Mouse (Mus musculus): Measurements from ENCODE around the gene Rsrp1. TPM values are rescaled to one million over a fixed set of nuclear protein-coding genes. Genes with fewer than 3 reads are reported as not detected.

Rsrp1 gene
- polyA plus RNA-seq, 1 experiment from 2014 or later = 479 TPM

DNA sequence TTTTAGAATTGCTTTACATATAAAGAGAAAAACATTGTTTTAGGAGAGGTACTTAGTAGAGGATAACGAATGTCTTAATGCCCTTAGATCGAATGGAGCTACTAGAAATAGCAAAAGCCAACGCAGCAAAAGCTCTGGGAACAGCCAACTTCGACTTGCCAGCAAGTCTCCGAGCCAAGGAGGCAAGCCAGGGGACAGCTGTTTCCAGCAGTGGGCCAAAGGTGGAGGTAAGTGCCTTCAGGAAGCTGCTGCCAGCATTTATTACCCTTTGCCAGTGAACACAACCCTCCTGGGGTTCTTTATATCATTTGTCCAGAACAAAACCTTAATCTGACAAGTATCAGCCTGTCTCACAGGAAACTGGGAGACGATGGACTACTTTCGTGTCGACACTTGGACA, 1.8 kb downstream of the Rsrp1 start:
- Histone ChIP-seq H3K4me3 (replicated peaks) (peak overlapping the region; percentile 30), H3K9ac (peak overlapping the region; percentile 47; the same call in 1 of the 2 replicates), H3K27ac (no peak overlapping the region), H3K9me3 (no peaks in the 10 kb centered on the region), H3K4me2 (replicated peaks) (peak overlapping the region; percentile 65), H3K4me1 (replicated peaks) (peaks cover 14% of the 10 kb centered on the region), H3K36me3 (peaks cover 11% of the 10 kb centered on the region), H3K27me3 (replicated peaks) (no peaks in the 10 kb centered on the region)
- 67% methylated on average over 8 of the region's 8 CpGs for WGBS
- no peak for ATAC-seq

DNA sequence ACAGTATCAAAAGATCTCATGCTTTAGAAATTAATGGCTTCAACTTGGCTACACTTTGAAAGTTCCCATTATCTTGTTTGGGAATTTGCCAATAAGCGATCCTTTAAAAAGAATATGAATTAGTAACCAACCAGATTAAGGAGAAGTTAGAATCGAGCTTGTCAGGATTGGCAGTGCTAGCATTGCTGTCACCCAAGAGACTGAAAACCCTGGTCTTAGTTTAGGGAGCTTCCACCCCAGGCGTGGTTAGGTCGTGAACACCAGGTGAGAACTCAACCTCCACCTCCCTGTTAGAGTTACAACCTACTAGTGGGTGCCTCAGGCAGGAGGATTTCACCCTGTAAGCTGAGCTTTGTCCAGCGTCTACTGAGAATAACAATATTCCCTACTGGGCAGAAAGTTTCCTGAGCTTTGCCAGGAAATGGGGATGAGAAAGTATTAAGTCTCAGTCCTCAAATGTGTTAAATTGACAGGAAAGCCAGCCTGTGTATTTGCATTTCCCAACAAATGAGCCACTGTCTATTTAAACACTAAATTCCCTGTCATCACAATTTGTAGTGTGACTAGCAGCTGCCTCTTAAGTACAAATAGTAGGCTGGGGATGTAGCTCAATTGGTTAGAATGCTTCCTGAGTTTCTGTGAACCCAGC, 4.5 kb downstream of the Rsrp1 start:
- no peak overlapping the region for H3K4me3 ChIP-seq (replicated peaks)
- WGBS = 69% methylated on average over 5 of the region's 5 CpGs
- no peak overlapping the region for H3K4me2 ChIP-seq (replicated peaks)
- peaks cover 15% of the 10 kb centered on the region for H3K4me1 ChIP-seq (replicated peaks)
- H3K27me3 ChIP-seq (replicated peaks) = no peaks in the 10 kb centered on the region
- no peak overlapping the region for H3K27ac ChIP-seq
- H3K9me3 ChIP-seq = no peaks in the 10 kb centered on the region
- peaks cover 11% of the 10 kb centered on the region for H3K36me3 ChIP-seq
- H3K9ac ChIP-seq = no peak overlapping the region
- no peak for ATAC-seq

DNA sequence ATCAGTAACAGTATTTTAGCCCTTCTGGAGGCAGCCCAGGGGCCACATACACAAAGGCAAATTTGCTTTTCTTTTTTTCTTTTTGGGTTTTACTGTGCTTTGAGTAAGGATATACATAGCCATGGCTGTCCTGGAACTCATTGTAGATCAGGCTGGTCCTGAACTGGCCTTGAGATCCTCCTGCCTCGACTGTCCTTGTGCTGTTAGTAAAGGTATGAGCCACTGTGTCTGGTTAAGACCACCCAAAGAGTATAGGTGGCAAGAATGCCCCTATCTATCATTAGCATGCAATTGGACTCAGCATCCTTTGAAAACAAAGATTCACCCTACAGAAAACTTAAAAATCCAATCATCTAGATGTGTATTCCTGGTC, 5.1 kb downstream of the Rsrp1 start:
- ATAC-seq = no peak
- Histone ChIP-seq H3K9me3 (no peaks in the 10 kb centered on the region), H3K36me3 (peaks cover 11% of the 10 kb centered on the region), H3K4me2 (replicated peaks) (no peak overlapping the region), H3K9ac (no peak overlapping the region), H3K4me1 (replicated peaks) (peaks cover 15% of the 10 kb centered on the region), H3K27ac (no peak overlapping the region), H3K4me3 (replicated peaks) (no peak overlapping the region), H3K27me3 (replicated peaks) (no peaks in the 10 kb centered on the region)
- WGBS = 84% methylated on average over 1 of the region's 1 CpGs

DNA sequence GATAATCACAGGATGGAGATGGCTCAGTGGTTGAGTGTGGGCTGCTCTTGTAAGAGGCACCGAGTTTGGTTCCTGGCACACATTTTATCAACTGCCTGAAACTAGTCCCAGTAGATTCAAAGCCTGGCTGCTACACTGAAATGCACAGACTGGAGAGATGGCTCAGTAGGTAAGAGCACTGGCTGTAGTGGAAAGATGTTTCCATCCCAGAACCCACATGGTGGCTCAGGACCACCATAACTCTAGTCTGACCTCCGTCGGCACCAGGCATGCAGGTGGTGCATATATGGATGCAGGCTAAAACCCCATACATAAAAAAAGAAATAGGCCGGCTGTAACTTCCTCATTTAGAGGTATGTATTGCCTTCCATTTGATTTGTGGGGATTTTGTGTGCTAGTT, 6.1 kb downstream of the Rsrp1 start:
- H3K4me1 ChIP-seq (replicated peaks) = peaks cover 15% of the 10 kb centered on the region
- ATAC-seq = no peak
- H3K4me2 ChIP-seq (replicated peaks) = no peak overlapping the region
- no peaks in the 10 kb centered on the region for H3K9me3 ChIP-seq
- no peaks in the 10 kb centered on the region for H3K27me3 ChIP-seq (replicated peaks)
- WGBS = 72% methylated on average over 4 of the region's 4 CpGs
- no peak overlapping the region for H3K9ac ChIP-seq
- peaks cover 17% of the 10 kb centered on the region for H3K36me3 ChIP-seq
- H3K4me3 ChIP-seq (replicated peaks) = no peak overlapping the region
- H3K27ac ChIP-seq = no peak overlapping the region

DNA sequence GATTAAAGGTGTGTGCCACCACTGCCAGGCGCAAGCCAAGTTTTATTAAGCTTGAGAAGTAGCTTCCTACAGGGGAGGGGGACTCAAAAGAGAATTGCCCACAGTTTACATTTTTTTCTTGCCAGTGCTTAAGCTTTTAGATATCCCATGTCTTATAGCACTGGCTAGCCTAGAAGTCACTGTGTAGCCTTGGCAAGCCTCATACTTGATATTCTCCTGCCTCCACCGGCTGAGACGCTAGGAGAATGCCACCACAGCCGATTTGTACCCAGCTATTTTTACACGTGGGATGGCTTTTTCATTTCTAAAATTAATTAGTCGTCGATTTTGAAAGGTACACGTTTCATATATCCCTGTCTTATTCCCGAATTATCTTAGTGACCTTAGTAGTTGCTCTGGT, 6.8 kb downstream of the Rsrp1 start:
- peaks cover 23% of the 10 kb centered on the region for H3K36me3 ChIP-seq
- no peaks in the 10 kb centered on the region for H3K9me3 ChIP-seq
- 28% methylated on average over 9 of the region's 9 CpGs for WGBS
- no peaks in the 10 kb centered on the region for H3K27me3 ChIP-seq (replicated peaks)
- no peak overlapping the region for H3K9ac ChIP-seq
- peaks cover 14% of the 10 kb centered on the region for H3K4me1 ChIP-seq (replicated peaks)
- H3K4me2 ChIP-seq (replicated peaks) = peak overlapping the region; percentile 83
- ATAC-seq = no peak
- H3K27ac ChIP-seq = no peak overlapping the region
- H3K4me3 ChIP-seq (replicated peaks) = peak overlapping the region; percentile 96

DNA sequence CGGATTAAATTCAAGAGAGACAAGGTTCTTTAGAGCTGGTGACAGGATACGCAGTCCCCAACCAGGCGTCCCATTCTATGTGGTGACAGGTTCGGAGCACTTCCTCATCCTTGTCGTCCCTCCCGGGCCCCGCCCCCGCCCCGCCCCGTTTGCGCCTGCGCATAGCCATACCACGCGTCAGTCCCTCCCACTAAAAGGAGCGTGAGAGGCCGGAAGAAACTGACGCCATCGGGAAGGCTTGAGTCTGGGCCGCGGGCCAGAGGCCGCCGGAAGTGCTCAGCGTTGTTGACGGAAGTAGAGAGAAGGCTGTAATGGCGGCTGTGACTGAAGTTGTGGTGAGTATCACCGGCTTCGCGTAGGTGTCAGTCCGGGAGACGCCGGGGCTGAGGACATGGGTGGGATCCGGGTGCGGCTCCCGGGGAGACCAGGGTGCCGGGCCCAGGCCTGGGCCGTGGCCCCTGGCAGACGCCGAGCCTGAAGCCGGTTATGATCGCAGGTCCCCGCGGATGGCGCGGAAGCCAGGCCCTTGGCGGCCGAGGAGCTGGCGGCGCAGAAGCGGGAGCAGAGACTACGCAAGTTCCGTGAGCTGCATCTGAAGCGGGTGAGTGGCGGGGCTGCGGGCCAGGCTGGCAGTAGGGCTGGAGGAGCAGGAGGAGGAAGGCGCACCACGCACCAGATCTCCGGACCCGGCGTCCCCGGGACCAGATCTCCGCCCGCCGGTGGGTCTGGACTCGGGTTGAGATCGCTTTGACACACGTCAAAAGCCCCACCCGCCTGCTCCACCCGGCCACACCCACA, 7.5 kb downstream of the Rsrp1 start, which contains the start of gene Syf2:
TSS of gene Syf2 (plus strand) at position 215 of the 798 bp plus-strand sequence.
- Histone ChIP-seq H3K9me3 (no peaks in the 10 kb centered on the region), H3K27me3 (replicated peaks) (no peaks in the 10 kb centered on the region), H3K4me2 (replicated peaks) (peak within 1 kb of the TSS; percentile 83), H3K27ac (peak within 1 kb of the TSS; percentile 71), H3K4me3 (replicated peaks) (peak within 1 kb of the TSS; percentile 96), H3K4me1 (replicated peaks) (peaks cover 12% of the 10 kb centered on the region; the same call in 1 of the 2 replicates), H3K36me3 (peaks cover 25% of the 10 kb centered on the region), H3K9ac (peak within 1 kb of the TSS; percentile 81)
- under 1% methylated on average over 68 of the region's 68 CpGs for WGBS
- peak; percentile 99 for ATAC-seq

DNA sequence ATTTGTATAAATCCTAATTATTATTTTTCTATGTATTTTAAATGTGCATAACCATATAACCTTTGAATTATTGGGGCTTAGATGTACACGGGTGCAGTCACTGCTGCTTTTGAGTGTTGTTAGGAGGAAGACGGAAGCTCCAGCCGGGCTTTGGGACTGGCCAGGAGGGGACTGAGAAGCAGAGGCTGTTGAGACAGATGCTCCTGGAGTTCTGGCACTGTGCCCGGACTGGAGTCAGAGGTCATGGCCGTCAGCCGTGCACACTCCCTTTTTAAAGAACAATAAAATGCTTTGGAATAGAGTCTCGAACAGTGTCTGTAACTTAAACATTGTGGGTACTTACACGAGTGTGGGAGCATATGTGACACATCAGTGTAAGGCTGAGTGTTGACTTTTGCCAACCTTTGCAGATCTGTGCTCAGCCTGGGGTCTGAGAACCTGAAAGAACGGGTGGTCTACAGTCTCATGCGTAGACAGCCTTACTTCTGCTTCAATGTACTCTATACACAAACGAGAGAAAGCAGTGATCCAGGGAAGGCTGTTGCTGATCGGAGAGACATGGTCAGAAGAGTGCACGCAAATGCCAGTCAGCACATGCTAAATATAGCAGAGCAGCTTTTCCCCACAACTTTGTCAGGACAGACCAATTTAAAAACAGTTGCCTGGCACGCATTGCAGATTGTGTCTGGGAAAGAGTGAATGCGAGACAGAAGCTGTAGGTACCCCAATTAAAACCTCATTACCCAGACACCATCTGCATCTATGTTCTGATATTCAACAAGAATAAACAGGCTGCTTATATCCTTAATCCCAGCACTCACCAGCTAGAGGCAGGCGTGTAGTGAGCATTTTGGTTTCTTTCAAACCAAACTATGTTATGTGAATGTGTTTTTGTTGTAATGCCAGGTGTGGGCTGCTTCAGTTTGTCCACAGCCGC, 14.1 kb downstream of the Rsrp1 start:
- 41% methylated on average over 17 of the region's 17 CpGs for WGBS
- H3K4me3 ChIP-seq (replicated peaks) = no peak overlapping the region
- H3K4me1 ChIP-seq (replicated peaks) = 0 out of 2 replicates have a peak, but pooled peaks cover 3% of the 10 kb centered on the region
- ATAC-seq = no peak
- peaks cover 24% of the 10 kb centered on the region for H3K36me3 ChIP-seq
- peaks cover 3% of the 10 kb centered on the region; the same call in 1 of the 2 replicates for H3K27me3 ChIP-seq (replicated peaks)
- H3K9ac ChIP-seq = no peak overlapping the region
- H3K4me2 ChIP-seq (replicated peaks) = no peak overlapping the region
- H3K27ac ChIP-seq = no peak overlapping the region
- H3K9me3 ChIP-seq = no peaks in the 10 kb centered on the region

DNA sequence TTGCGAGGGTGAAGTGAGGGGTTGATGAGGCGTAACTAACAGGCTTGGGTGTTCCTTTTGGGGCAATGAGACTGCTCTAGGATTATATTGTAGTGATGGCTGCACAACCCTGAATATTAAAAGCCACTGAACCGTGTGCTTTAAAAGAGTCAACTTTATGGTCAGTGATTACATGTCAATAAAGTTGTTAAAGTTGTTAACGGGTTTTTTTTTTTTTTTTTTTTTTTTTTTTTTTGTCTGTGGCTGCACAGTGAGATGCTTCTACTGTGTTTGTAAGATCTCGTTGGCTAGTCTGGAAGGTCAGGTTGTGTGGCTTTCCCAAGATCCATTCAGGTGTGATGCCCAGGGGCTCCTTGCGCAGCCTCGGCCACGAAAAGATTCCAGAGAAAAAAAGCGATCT, 16.5 kb downstream of the Rsrp1 start:
- H3K27ac ChIP-seq = no peak overlapping the region
- H3K9ac ChIP-seq = no peak overlapping the region
- no peak for ATAC-seq
- no peak overlapping the region for H3K4me3 ChIP-seq (replicated peaks)
- peaks cover 17% of the 10 kb centered on the region for H3K27me3 ChIP-seq (replicated peaks)
- peaks cover 16% of the 10 kb centered on the region for H3K36me3 ChIP-seq
- H3K9me3 ChIP-seq = no peaks in the 10 kb centered on the region
- H3K4me1 ChIP-seq (replicated peaks) = 0 out of 2 replicates have a peak, but pooled peaks cover 3% of the 10 kb centered on the region
- 0 out of 2 replicates have a peak overlapping the region, but pooled peaks have one; percentile 30 for H3K4me2 ChIP-seq (replicated peaks)
- 62% methylated on average over 9 of the region's 9 CpGs for WGBS

DNA sequence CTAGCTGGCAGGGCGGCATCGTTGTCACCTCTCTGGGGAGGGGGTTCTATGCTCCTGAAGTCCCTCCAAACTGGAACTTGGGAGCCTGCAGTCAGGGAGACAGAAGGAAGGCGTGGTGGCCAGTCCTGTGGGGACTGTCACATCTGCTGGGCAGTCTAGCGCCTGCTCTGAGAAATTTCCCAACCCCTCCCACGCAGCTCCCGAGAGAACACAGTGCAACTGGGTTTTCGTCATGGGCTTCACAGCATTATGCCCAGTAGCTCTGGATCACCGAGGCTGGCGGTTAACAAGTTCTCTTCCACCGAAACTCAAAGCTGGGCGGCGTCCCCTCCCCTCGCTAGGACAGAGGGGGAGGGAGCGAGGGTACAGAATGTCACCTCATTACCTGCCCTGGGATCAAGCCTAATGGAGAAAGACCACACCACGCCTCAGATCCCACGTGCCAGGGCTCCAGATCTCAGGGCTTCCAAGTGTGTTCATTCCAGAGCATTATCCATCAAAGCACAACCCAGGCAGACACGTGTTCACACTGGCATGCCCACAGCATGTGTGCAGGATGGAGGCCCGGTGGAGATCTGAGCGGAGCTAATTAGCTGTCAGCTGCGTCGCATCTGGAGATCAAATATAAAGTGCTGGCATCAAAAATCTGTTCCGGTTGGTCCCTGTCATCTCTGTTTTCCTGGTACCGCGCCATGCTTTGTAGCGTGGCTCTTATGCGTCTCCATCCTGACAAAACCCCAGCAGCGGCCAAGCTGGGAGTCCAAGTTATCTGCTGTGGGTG, 20.6 kb downstream of the Rsrp1 start:
- ATAC-seq = no peak
- peaks cover 5% of the 10 kb centered on the region; the same call in 1 of the 2 replicates for H3K4me1 ChIP-seq (replicated peaks)
- no peak overlapping the region for H3K9ac ChIP-seq
- H3K27me3 ChIP-seq (replicated peaks) = peaks cover 22% of the 10 kb centered on the region
- no peak overlapping the region for H3K27ac ChIP-seq
- no peaks in the 10 kb centered on the region for H3K36me3 ChIP-seq
- no peaks in the 10 kb centered on the region for H3K9me3 ChIP-seq
- WGBS = 49% methylated on average over 27 of the region's 27 CpGs
- H3K4me2 ChIP-seq (replicated peaks) = no peak overlapping the region
- no peak overlapping the region for H3K4me3 ChIP-seq (replicated peaks)

DNA sequence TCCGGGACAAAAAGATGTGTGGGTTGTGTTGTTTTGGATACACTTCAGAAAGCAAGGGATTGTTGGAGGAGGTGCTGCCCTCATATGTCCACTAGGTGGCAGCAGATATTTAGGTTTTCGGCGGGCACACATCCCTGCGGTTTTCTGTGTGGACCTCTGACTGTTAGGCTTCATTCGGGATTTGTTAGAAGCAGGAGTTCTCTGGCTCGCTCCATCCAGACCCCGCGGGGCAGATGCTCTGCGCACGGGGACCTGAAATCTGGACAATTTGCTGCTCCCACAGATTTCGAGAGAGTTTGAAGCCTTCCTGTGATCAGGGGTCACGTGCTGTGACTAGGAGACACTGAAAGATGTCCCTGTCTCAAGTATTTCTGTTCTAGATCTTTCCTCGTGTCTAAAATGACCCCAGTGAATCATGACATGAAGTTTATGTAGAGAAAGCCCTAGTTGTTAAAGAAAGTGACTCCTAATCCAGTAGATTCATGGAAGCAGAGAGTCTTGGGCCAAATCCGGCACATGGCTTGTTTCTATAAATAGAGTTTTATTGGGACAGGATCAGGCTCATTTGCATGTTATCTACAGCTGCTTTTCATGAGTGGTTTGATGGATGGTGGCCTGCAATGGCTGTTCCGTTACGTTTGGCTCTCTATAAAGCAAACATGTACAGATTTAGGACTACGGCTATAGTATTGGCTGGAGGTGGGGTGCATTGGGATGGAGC, 22.8 kb downstream of the Rsrp1 start:
- no peak overlapping the region for H3K27ac ChIP-seq
- 8% methylated on average over 17 of the region's 17 CpGs for WGBS
- H3K36me3 ChIP-seq = no peaks in the 10 kb centered on the region
- H3K4me1 ChIP-seq (replicated peaks) = peaks cover 12% of the 10 kb centered on the region
- H3K27me3 ChIP-seq (replicated peaks) = peaks cover 22% of the 10 kb centered on the region
- no peaks in the 10 kb centered on the region for H3K9me3 ChIP-seq
- H3K4me3 ChIP-seq (replicated peaks) = no peak overlapping the region
- H3K4me2 ChIP-seq (replicated peaks) = peak overlapping the region; percentile 57
- no peak overlapping the region for H3K9ac ChIP-seq
- peak; percentile 53; the same call in 1 of the 2 replicates for ATAC-seq
